Mouse (Mus musculus): ENCODE measurements at regions not wholly inside any gene's neighbourhood (a gene's known extent, or its start where the extent isn't known, plus 50 kb on each side); places are given as distances from the start of the nearest gene placed in this dataset.
"Not testable (repeated sequence)": the region's sequence is repeated elsewhere in the genome, so short reads cannot be mapped to it uniquely, and the experiment has no call there.

GRCm38 (mm10) chr5:74825517-74826254 lies 123.0 kb upstream of the Lnx1 start:
- no peak for DNase-seq

GRCm38 (mm10) chr5:74823719-74824118 lies 121.0 kb upstream of the Lnx1 start:
- no peak for DNase-seq

- DNase-seq, result no peak
Observed at GRCm38 (mm10) chr5:74821969-74822368, 119.3 kb upstream of the Lnx1 start.

- peak in 1 of 2 experiments; percentile 30 for DNase-seq
Observed at GRCm38 (mm10) chr5:74816523-74816922, 113.8 kb upstream of the Lnx1 start.

DNA sequence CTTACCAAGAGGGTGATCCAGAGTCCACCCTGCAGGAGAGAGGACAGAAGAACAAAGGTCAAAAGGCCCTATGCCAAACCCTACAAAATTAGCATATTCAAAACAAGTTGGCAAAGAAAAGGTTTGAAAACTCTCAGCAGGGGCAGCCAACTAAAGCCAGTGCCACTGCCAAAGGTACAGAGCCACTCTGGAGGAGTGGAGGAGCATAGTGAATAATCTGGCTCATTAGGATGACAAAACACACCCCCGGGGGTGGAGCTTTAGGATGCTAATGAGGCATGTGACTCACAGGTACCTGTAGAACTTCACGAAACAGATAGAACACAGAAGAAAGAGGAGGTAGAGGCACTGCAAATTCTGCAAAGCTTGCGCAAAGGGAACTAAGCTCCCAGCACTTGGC lies 110.7 kb upstream of the Lnx1 start:
- peak in 1 of 2 experiments; percentile 32 for DNase-seq

GRCm38 (mm10) chr5:74811046-74811445 lies 108.3 kb upstream of the Lnx1 start:
- no peak for DNase-seq

- no peak for DNase-seq
Observed at GRCm38 (mm10) chr5:74807581-74808221, 105.0 kb upstream of the Lnx1 start.

DNA sequence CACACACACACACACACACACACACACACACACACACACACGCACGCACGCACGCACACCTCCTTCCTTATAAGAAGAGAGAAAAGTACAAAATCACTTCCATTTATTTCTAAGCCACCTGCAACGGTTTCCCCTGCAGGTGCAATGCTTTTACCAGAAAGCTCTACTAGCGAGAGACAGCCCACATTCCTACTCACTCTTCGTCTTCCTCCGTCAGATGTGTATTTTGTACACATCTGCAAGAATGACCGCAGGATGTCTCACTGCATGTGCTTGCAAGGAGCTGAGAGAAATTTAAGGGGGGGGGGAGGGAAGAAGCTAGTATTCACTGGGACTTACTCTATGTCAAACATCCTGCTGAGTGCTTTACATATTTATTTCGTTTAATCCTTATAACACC lies 99.2 kb upstream of the Lnx1 start:
- DNase-seq, result no peak

GRCm38 (mm10) chr5:74800351-74800750 lies 97.6 kb upstream of the Lnx1 start:
- no peak for DNase-seq

- peak; percentile 73 to 80 for DNase-seq
Observed at GRCm38 (mm10) chr5:74796421-74797067, 93.8 kb upstream of the Lnx1 start.

DNA sequence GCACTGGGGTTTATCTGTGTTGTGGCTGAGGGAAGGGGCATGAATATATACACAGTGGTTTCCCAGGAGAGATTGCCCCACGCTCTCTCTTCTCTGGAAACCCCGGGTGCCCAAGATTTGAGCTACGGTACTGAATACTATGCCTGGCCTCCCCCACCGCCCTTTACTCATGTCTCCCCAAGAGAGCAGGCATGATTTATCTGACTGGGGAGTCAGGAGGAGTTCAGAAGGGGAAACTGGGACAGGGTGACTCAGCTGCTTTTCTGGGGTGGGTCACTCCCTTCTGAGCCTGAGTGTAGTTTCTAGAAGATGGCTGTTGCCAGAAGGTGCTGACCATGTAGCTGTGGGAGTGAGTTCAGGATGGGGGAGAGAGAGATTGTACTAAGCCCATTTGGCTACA lies 92.0 kb upstream of the Lnx1 start:
- DNase-seq, result peak in 1 of 2 experiments; percentile 15

DNA sequence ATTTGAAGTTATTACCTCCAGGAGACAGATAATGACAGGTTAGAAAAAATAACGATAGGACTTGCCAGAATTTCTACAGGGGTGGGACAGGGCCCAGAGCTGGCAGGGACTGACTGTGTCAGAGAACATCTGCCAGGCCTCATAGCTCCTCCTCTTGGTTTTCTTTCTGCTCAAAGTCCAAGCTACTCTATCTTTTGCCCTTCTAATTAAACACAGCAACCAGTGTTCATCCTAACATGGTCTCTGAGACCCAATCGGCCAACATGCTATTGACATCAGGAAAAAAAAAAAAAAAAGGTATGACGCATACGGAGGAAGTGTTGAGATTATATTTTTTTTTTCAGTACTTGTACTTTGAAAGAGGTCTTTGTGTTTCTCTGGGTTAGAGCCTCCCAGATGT lies 90.7 kb upstream of the Lnx1 start:
- DNase-seq, result peak in 1 of 2 experiments; percentile 31

DNA sequence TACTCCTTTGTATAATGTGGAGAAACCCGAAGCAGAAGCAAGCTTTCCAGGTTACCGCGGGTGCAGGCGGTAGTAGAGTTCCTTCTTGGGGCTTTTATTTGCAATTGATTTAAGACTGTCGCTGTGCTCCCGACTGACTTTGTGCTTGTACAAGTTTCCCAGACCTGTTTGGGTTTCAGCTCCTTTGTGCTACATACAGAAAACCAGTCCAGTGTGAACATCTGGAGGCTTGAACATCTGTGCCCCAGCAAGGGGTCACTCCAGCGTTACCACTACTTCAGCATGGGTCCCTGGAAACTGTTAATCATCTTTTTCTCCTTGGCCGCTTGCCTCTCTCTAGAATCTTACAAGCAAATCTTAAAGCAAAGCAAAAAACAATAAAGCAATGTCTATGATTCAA lies 90.2 kb upstream of the Lnx1 start:
- DNase-seq, result peak; percentile 36 to 60

DNA sequence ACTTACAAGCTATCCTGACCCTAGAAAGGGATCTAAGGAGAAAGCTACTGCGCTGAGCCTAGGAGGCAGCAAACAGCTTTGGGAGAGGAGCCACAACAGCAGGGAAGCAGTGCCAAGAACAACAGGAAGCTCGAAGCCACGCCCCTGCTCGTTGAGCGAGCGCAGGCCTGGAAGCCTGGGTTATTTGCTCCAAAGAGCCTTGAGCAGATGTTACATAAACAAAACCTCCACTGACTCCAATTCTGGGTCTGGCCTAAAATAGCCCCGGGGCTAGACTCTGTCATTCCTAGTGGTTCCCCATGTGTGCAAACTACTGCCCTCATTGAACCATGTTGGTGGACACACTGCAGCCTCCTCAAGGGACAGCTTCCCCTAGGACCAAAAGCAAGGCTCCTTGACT lies 89.6 kb upstream of the Lnx1 start:
- peak; percentile 89 to 93 for DNase-seq

GRCm38 (mm10) chr5:74790501-74790900 lies 87.8 kb upstream of the Lnx1 start:
- not testable (repeated sequence) for DNase-seq

DNA sequence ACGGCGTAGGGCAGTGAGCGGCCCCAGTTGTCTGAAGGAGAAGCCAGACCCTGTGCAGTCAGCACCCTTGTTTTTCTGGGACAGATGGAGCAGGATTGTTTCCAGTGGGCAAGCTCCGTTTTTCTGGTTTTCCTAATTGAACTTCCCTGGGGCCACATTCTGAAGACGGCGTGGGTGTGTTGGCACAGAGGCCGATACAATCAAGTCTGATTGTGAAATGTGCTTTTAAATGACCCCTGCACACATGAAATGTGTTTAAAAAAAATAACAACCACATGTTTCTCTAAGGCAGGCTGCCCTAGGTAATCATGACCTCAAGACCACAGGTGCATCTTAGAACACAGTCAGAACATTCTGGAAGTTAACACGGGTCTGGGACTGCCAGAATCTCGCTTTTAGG lies 81.2 kb upstream of the Lnx1 start:
- no peak for DNase-seq

- DNase-seq, result no peak
Observed at GRCm38 (mm10) chr5:74778076-74778465, 75.4 kb upstream of the Lnx1 start.

GRCm38 (mm10) chr5:74777381-74778075 lies 74.8 kb upstream of the Lnx1 start:
- DNase-seq, result no peak

DNA sequence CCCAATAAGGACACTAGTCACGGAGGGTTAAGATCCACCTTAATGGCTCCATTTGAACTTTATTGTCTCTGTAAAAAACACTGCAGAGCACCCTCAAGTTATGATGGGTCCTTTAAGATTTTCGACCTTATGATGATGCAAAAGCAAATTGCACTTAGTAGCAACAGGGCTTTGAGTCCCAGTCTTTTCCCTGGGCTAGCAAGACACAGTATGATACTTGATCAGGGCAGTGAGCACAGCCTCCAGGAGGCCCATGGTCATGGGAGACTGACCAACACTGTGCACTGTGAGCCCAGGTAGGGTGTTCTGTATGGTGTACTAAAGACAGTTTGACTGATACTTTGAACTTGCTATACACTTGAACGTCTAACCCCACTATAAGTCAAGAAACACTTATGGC lies 73.4 kb upstream of the Lnx1 start:
- DNase-seq, result no peak

GRCm38 (mm10) chr5:74775596-74775995 lies 72.9 kb upstream of the Lnx1 start:
- no peak for DNase-seq

DNA sequence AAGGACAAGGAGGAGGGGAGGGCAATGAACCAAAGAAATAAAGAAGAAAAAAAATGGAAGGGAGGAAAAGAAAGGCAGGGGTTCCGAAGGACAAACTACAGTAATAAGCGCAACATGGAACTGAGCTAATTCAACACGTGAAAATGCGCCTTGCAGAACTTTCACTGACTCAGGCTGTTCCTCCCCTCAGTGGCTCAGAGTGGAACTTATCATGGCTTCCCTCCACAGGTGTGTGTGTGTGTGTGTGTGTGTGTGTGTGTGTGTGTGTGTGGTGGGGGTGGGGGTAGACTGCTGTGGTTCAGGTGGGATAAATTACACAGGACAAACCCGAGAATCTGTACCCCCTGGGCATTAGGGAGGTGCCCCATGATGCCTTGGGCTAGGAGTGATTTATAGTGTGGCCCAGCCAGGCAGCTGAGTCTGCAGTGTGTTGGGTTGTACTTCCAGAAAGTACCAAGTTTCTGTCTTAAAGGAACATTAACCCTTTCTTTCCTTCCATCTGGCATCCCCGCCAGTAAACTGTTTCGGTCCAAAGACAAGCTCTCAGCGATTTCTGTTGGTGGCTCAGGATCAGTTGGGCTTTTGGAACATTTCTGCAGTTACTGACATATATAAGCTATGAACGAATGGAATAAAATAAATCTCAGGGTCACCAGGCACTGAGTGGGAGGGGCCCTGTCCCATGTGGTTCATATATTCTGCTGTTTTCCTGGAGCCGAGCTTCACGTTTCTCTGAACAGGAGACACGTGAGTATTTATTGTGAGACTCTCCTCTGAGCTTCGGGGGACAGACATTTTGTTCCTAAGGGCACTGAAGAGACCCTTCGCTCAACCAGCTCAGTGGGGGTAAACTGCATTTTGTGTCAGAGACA lies 71.1 kb upstream of the Lnx1 start:
- DNase-seq, result peak in 1 of 2 experiments; percentile 10

- DNase-seq, result no peak
Observed at GRCm38 (mm10) chr5:74771121-74771520, 68.4 kb upstream of the Lnx1 start.
